Mouse (Mus musculus) MEL (cell line): ENCODE data around the gene Rims3. TPM values are rescaled to one million over a fixed set of nuclear protein-coding genes. Genes with fewer than 3 reads are reported as not detected.
A peak's percentile ranks its signal among the peaks of the same experiment; 100 is the strongest.

ENCODE experiments used
- DNase-seq: peaks from one replicate; pipeline ENCODE4 v3.0.0; 2011; ENCODE audit warnings: low read depth, low spot score
- H3K27ac ChIP-seq: 2 replicates; pipeline ENCODE4 v1.5.1; 2012; ENCODE audit warnings: low read depth, mild to moderate bottlenecking, control low read depth, low read length, moderate library complexity; ENCODE audit not compliant: control insufficient read depth
- H3K27me3 ChIP-seq, 2 experiments: fragments of 150-350 bp in 1 of 2; sonication (generic) in 1 of 2; 2 replicates each; pipeline ENCODE4 v1.6.1; 2012; ENCODE audit warnings: low read length in 2 of 2, mild to moderate bottlenecking in 2 of 2, improper control_type of control experiment in 1 of 2, moderate library complexity in 1 of 2; ENCODE audit not compliant: insufficient read depth in 2 of 2, control insufficient read depth in 1 of 2
- H3K36me3 ChIP-seq, 2 experiments: 2 replicates each; pipeline ENCODE4 v1.6.1; 2012 to 2014; ENCODE audit warnings: low read length in 2 of 2, improper control_type of control experiment in 1 of 2, inconsistent platforms in 1 of 2, mild to moderate bottlenecking in 1 of 2; ENCODE audit not compliant: insufficient read depth in 2 of 2, control insufficient read depth in 1 of 2
- H3K4me1 ChIP-seq, 2 experiments: fragments of 150-350 bp in 1 of 2; sonication (generic) in 1 of 2; 2 replicates each; pipeline ENCODE4 v1.6.1; 2012; ENCODE audit warnings: low read length in 2 of 2, improper control_type of control experiment in 1 of 2, mild to moderate bottlenecking in 1 of 2; ENCODE audit not compliant: insufficient read depth in 2 of 2, control insufficient read depth in 1 of 2
- H3K4me3 ChIP-seq, 2 experiments: fragments of 150-350 bp in 1 of 2; sonication (generic) in 1 of 2; 2 replicates each; pipeline ENCODE4 v1.5.1; 2012; ENCODE audit warnings: low read depth in 2 of 2, low read length in 2 of 2, mild to moderate bottlenecking in 2 of 2, moderate library complexity in 2 of 2, control low read depth in 1 of 2, improper control_type of control experiment in 1 of 2; ENCODE audit not compliant: control insufficient read depth in 1 of 2, insufficient read depth in 1 of 2
- H3K79me2 ChIP-seq: 2 replicates; pipeline ENCODE4 v1.6.1; 2012; ENCODE audit warnings: mild to moderate bottlenecking, low read length, moderate library complexity; ENCODE audit not compliant: control insufficient read depth, poor library complexity, insufficient read depth
- H3K9ac ChIP-seq: 2 replicates; pipeline ENCODE4 v1.6.1; 2012; ENCODE audit warnings: low read depth, mild to moderate bottlenecking, control low read depth, low read length, moderate library complexity; ENCODE audit not compliant: control insufficient read depth, poor library complexity, severe bottlenecking
- H3K9me3 ChIP-seq: fragments of 150-350 bp; sonication (generic); replicated peaks from 2 replicates; pipeline ENCODE4 v1.6.1; 2012; ENCODE audit warnings: mild to moderate bottlenecking, low read length, improper control_type of control experiment, moderate library complexity; ENCODE audit not compliant: insufficient read depth
- BHLHE40 ChIP-seq: IDR thresholded peaks from 2 replicates; pipeline ENCODE4 v1.6.1; 2012; ENCODE audit warnings: low read depth, mild to moderate bottlenecking, inconsistent platforms, low read length, improper control_type of control experiment, borderline replicate concordance
- CHD1 ChIP-seq: IDR thresholded peaks from 2 replicates; pipeline ENCODE4 v1.6.1; 2012; ENCODE audit warnings: low read depth, mild to moderate bottlenecking, inconsistent platforms, low read length, improper control_type of control experiment
- CTCF ChIP-seq, 3 experiments: IDR thresholded peaks in 2 of 3; conservative IDR thresholded peaks in 1 of 3; 2 replicates each; pipeline ENCODE4 v1.5.1; 2011 to 2012; ENCODE audit warnings: low read length in 3 of 3, low read depth in 2 of 3, mild to moderate bottlenecking in 2 of 3, improper control_type of control experiment in 1 of 3, inconsistent platforms in 1 of 3, mixed read lengths in 1 of 3, moderate library complexity in 1 of 3; ENCODE audit not compliant: control insufficient read depth in 1 of 3, insufficient read depth in 1 of 3, poor library complexity in 1 of 3, severe bottlenecking in 1 of 3
- E2F4 ChIP-seq: IDR thresholded peaks from 2 replicates; pipeline ENCODE4 v1.6.1; 2011; ENCODE audit warnings: low read depth, low read length, improper control_type of control experiment, borderline replicate concordance
- ELF1 ChIP-seq: IDR thresholded peaks from 2 replicates; pipeline ENCODE4 v1.6.1; 2014; ENCODE audit warnings: low read depth, mild to moderate bottlenecking, inconsistent platforms, low read length, improper control_type of control experiment, moderate library complexity
- JUND ChIP-seq: IDR thresholded peaks from 2 replicates; pipeline ENCODE4 v1.6.1; 2011; ENCODE audit warnings: low read depth, mild to moderate bottlenecking, improper control_type of control experiment, low read length
- MAX ChIP-seq: IDR thresholded peaks from 2 replicates; pipeline ENCODE4 v1.6.1; 2011; ENCODE audit warnings: low read length, improper control_type of control experiment
- MEF2A ChIP-seq: IDR thresholded peaks from 2 replicates; pipeline ENCODE4 v1.6.1; 2014; ENCODE audit warnings: low read depth, mild to moderate bottlenecking, inconsistent platforms, low read length, improper control_type of control experiment; ENCODE audit not compliant: poor library complexity, insufficient replicate concordance, severe bottlenecking; ENCODE audit errors: extremely low read depth
- MXI1 ChIP-seq: IDR thresholded peaks from 2 replicates; pipeline ENCODE4 v1.6.1; 2011; ENCODE audit warnings: mild to moderate bottlenecking, low read depth, low read length, improper control_type of control experiment
- MYB ChIP-seq: IDR thresholded peaks from 2 replicates; pipeline ENCODE4 v1.6.1; 2011; ENCODE audit warnings: mild to moderate bottlenecking, low read depth, low read length, improper control_type of control experiment
- NRF1 ChIP-seq: IDR thresholded peaks from 2 replicates; pipeline ENCODE4 v1.6.1; 2014; ENCODE audit warnings: low read depth, mild to moderate bottlenecking, inconsistent platforms, low read length, improper control_type of control experiment, moderate library complexity; ENCODE audit not compliant: poor library complexity, insufficient read depth, severe bottlenecking
- POLR2AphosphoS2 ChIP-seq: IDR thresholded peaks from 2 replicates; pipeline ENCODE4 v1.6.1; 2011; ENCODE audit warnings: low read length, improper control_type of control experiment
- POLR2AphosphoS5 ChIP-seq: IDR thresholded peaks from 2 replicates; pipeline ENCODE4 v1.6.1; 2012; ENCODE audit warnings: low read depth, borderline replicate concordance, mild to moderate bottlenecking, inconsistent platforms, low read length, moderate library complexity, mixed read lengths
- RCOR1 ChIP-seq: IDR thresholded peaks from 2 replicates; pipeline ENCODE4 v1.6.1; 2012; ENCODE audit warnings: low read depth, mild to moderate bottlenecking, inconsistent platforms, low read length, improper control_type of control experiment
- SIN3A ChIP-seq: IDR thresholded peaks from 2 replicates; pipeline ENCODE4 v1.6.1; 2012; ENCODE audit warnings: low read length, improper control_type of control experiment, inconsistent platforms
- TAL1 ChIP-seq: IDR thresholded peaks from 2 replicates; pipeline ENCODE4 v1.6.1; 2012; ENCODE audit warnings: mild to moderate bottlenecking, inconsistent platforms, low read length, moderate library complexity, mixed read lengths
- UBTF ChIP-seq: IDR thresholded peaks from 2 replicates; pipeline ENCODE4 v1.6.1; 2012; ENCODE audit warnings: low read depth, mild to moderate bottlenecking, inconsistent platforms, low read length, improper control_type of control experiment, moderate library complexity, borderline replicate concordance; ENCODE audit not compliant: insufficient read depth
- USF1 ChIP-seq: IDR thresholded peaks from 2 replicates; pipeline ENCODE4 v1.6.1; 2014; ENCODE audit warnings: low read depth, mild to moderate bottlenecking, inconsistent platforms, low read length, improper control_type of control experiment, moderate library complexity
- ZKSCAN1 ChIP-seq: IDR thresholded peaks from 2 replicates; pipeline ENCODE4 v1.6.1; 2012; ENCODE audit warnings: low read depth, mild to moderate bottlenecking, inconsistent platforms, low read length, improper control_type of control experiment, moderate library complexity
- ZNF384 ChIP-seq: IDR thresholded peaks from 2 replicates; pipeline ENCODE4 v1.6.1; 2012; ENCODE audit warnings: low read depth, mild to moderate bottlenecking, inconsistent platforms, low read length, improper control_type of control experiment
- polyA plus RNA-seq, 2 experiments: library from polyadenylated mRNA; stranded (reverse) in 1 of 2; unstranded in 1 of 2; fragments of >175 nt in 1 of 2; fragments of >200 nt in 1 of 2; gene quantifications; 2 replicates each; pipeline versions ENCODE4 v1.2.1 to v1.2.4; 2012; ENCODE audit warnings: low replicate concordance in 2 of 2, low read depth in 1 of 2; ENCODE audit not compliant: insufficient read length in 2 of 2, insufficient read depth in 1 of 2, missing spikeins in 1 of 2
- total RNA-seq: library from RNA; depleted of rRNA; stranded (reverse); fragments of 300-350 nt; gene quantifications from 2 replicates; pipeline ENCODE4 v1.2.3, GENCODE M21; 2012

The Rims3 gene
- total and polyA plus RNA-seq, 3 experiments: 0.07 TPM; not detected in 2

GRCm38 (mm10) chr4:120826418-120826817 lies 28.2 kb upstream of the Rims3 start:
- Histone ChIP-seq H3K4me1 (peaks cover 5 to 11% of the 10 kb centered on the region in 2 experiments; a peak in 3 of 4 replicates), H3K9ac (peak overlapping the region; percentile 90), H3K27ac (0 out of 2 replicates have a peak overlapping the region, but pooled peaks have one; percentile 8), H3K9me3 (no peaks in the 10 kb centered on the region), H3K27me3 (peaks cover 0 to 2% of the 10 kb centered on the region in 2 experiments; a peak in 1 of 4 replicates), H3K4me3 (peak overlapping the region; percentile 25 to 73; a peak in 3 of 4 replicates), H3K79me2 (peaks cover 32% of the 10 kb centered on the region), H3K36me3 (peaks cover 0 to 30% of the 10 kb centered on the region in 2 experiments; a peak in 2 of 4 replicates)
- TF ChIP-seq UBTF: no peak
- TF ChIP-seq JUND: no peak
- TF ChIP-seq MAX: no peak
- TF ChIP-seq USF1: no peak
- TF ChIP-seq SIN3A: no peak
- no peak for TF ChIP-seq MEF2A
- TF ChIP-seq E2F4: no peak
- DNase-seq: peak; percentile 25

- TF ChIP-seq MYB (no peak), MEF2A (no peak), CTCF (IDR thresholded peaks at IDR 0.05 in 2 of 3, conservative IDR thresholded peaks at IDR 0.05 in 1 of 3; ENCODE audit: control insufficient read depth in 1 of 3, insufficient read depth in 1 of 3, low read depth in 2 of 3, low read length in 3 of 3, poor library complexity in 1 of 3, severe bottlenecking in 1 of 3) (no peak), ZKSCAN1 (no peak), ELF1 (no peak), BHLHE40 (no peak), UBTF (no peak), RCOR1 (no peak), ZNF384 (no peak), CHD1 (no peak), MAX (no peak), MXI1 (no peak), TAL1 (no peak), POLR2AphosphoS5 (no peak), USF1 (no peak), POLR2AphosphoS2 (no peak), NRF1 (no peak)
- H3K9ac ChIP-seq: no peak overlapping the region
- DNase-seq: no peak
- peaks cover 0 to 3% of the 10 kb centered on the region in 2 experiments; a peak in 3 of 4 replicates for H3K27me3 ChIP-seq
- peaks cover 0 to 4% of the 10 kb centered on the region in 2 experiments; a peak in 2 of 4 replicates for H3K4me1 ChIP-seq
- no peaks in the 10 kb centered on the region for H3K9me3 ChIP-seq
- no peak overlapping the region for H3K4me3 ChIP-seq
- H3K36me3 ChIP-seq: peaks cover 0 to 6% of the 10 kb centered on the region in 2 experiments; a peak in 2 of 4 replicates
- H3K79me2 ChIP-seq: no peaks in the 10 kb centered on the region; the same call in 1 of the 2 replicates
- no peak overlapping the region for H3K27ac ChIP-seq
These were observed 23.8 kb upstream of the Rims3 start for GRCm38 (mm10) chr4:120830767-120831166.
